Mouse (Mus musculus) C3H10T1/2 (cell line): ENCODE results near the gene Cln6. TPM values are rescaled to one million over a fixed set of nuclear protein-coding genes. Genes with fewer than 3 reads are reported as not detected.

Experiments used
- polyA plus RNA-seq, 2 experiments: library from polyadenylated mRNA; unstranded; fragments of >200 nt; fragmentation: generic; extraction: Trizol; gene quantifications; one replicate each; pipeline ENCODE4 v1.2.1; 2012; ENCODE audit warnings: missing spikeins in 2 of 2

Gene Cln6
- polyA plus RNA-seq: 10 to 100 TPM; 34.1 to 49.5 TPM

DNA sequence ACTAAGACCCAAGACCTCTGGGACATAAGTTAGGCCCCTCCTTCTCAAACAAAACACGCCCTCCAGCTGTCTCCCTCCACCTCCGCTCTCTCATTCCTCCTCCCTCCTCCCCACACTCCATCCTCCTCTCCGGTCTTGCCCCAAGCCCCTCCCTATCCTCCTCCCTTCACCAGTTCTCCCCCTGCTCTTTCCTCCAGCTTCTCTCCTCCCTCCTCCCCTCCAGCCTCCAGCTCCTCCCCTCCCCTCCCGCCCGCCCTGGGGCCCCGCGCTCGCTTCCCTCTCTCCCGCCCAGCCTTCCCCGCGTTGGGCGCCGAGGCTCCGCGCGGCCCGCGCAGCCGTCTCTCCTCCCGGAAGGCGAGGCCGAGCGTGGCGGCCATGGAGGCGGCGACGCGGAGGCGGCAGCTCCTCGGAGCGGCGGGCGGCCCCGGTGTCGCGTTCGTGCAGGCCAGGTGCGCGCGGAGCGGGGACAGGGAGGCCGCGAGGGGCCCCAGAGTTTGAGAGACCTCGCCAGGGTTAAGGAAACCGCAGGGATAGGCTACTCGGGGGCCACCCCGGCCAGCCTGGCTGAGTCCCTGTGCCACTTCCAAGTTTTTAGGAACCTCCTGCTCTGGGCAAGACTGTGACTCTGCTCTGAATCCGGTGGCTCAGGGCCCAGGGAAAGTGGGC lies at the start of gene Cln6:
Cln6 (plus strand) TSS at position 280 of the 666 bp plus-strand sequence.

DNA sequence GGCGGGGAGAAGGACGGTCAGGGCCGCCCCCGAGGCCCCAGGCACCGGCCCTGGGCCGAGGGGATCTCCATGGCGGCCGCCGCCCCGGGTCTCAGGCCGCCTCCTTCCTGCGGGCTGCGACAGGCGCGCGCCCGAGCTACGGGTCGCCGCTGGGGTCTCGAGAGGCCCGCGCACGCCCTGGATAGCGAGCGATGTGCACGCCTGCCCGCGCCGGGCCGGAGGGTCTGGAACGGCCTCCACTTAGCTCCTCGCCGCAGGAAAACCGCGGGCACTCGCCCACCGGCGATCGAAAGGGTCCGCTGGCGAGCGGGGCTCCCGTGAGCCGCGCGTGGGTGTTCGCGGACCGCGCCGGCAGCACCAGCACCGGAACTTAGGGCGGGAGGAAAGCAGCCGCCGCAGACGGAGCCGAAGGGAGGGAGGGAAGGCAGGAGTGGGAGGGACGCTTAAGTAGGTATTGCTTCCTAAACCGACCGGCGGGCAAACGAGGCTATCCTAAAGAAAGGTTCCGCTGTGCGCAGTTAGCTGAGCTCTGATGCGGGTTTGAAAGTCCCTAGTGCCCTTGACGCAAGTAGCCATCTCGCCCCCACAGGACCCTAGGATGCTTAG lies 27.0 kb upstream of the Cln6 start, which contains the start of gene Fem1b:
Fem1b (minus strand) TSS at position 419 of the 606 bp plus-strand sequence.

DNA sequence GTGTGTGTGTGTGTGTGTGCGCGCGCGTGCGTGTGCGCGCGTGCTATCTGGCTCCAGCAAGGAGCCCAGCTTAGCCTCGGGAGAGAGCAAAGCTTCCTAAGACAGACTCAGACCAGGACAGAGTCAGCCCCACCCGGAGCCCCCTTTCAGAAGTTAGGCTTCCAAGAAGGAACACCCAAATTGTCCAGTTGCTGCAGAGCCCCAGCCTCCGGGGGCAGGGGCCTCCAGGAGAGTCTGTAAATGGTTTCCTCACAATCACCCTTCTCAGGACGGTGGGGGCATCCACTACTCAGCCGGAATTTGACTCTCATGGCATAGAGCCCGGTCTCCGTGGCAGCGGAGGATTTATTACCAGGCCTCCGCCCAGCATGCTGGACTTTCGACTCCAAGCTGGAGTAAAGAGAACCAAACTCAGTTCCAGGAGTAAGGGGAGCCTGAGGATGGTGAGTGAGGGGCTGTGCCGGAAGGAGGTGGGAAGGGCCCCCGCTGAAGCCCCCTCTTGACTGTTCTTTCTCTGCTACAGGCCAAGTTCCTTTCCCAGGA lies 19.2 kb downstream of the Cln6 start, which contains the start of gene Calml4:
Calml4 (plus strand) TSS at position 362 of the 543 bp plus-strand sequence.

Other genes with a start within 250 kb of the Cln6 start
- under 1 TPM; 0.01 to 0.39 TPM for gene Itga11, start 161.0 kb upstream of the Cln6 start, polyA plus RNA-seq
- gene Fem1b, start 26.9 kb upstream of the Cln6 start, polyA plus RNA-seq: 1 to 10 TPM; 1.1 to 8.4 TPM
- 100 to 1,000 TPM in 1 of 2 experiments, 1 to 10 TPM in 1; 1.1 to 108 TPM for gene Calml4, start 19.3 kb downstream of the Cln6 start, polyA plus RNA-seq
- 1 to 10 TPM; 1.6 to 9.2 TPM for gene Pias1, start 149.1 kb downstream of the Cln6 start, polyA plus RNA-seq